Mouse (Mus musculus): Measurements from ENCODE around the gene Fam206a.

- TF ChIP-seq EP300 (IDR thresholded peaks at IDR 0.05; ENCODE audit: low read length) (no peak), POLR2A (IDR thresholded peaks at IDR 0.05; ENCODE audit: low read depth, low read length) (no peak), CTCF (conservative IDR thresholded peaks at IDR 0.05 in 1 of 2, IDR thresholded peaks at IDR 0.05 in 1 of 2; ENCODE audit: low read depth in 2 of 2, low read length in 2 of 2) (0 out of 4 replicates have a peak, but pooled peaks of 1 of the 2 experiments have one; percentile 1), E2F4 (IDR thresholded peaks at IDR 0.05; ENCODE audit: insufficient replicate concordance, low read depth, low read length) (no peak), GABPA (IDR thresholded peaks at IDR 0.05; ENCODE audit: insufficient replicate concordance, low read depth, low read length) (no peak), MAX (IDR thresholded peaks at IDR 0.05; ENCODE audit: low read length) (no peak), NELFE (IDR thresholded peaks at IDR 0.05; ENCODE audit: low read depth, low read length) (no peak), ETS1 (conservative IDR thresholded peaks at IDR 0.05; ENCODE audit: low read depth, low read length) (no peak), SIN3A (IDR thresholded peaks at IDR 0.05; ENCODE audit: low read length) (no peak), USF2 (conservative IDR thresholded peaks at IDR 0.05; ENCODE audit: low read depth, low read length) (no peak), ELF1 (IDR thresholded peaks at IDR 0.05; ENCODE audit: low read depth, low read length) (no peak), RCOR1 (conservative IDR thresholded peaks at IDR 0.05; ENCODE audit: low read depth, low read length) (no peak)
Measured at GRCm38 (mm10) chr4:56844911-56845310, 42.8 kb downstream of the Fam206a start.
